Mouse (Mus musculus): ENCODE data around the gene Rbm38.
A peak's percentile ranks its signal among the peaks of the same experiment; 100 is the strongest.

The Rbm38 gene

DNA sequence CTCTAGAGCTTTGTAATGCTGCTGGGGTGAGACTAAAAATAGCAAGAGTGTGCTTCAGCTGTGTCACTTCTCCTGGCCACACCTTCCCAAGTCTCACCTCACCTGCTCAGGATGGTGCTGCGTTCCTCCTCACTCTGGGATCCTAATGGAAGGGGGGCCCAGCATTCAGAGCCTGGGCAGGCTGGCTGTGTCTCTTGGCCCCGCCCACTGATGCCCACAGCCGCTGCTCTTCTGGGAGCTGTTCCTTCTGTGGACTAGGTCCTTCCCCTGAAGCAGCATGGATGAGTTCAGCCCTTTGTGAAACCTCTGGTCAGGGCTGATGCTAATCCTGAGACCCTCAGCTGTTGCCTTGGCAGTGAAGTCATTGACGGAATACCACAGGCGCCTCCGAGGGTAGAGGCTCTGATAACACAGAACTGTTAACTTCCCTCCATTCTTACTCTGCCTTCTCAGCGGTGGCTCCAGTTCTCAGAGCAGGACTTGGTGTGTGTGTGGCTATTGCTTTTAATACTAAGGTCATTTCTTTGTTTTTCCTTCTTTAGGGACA lies 5.5 kb upstream of the Rbm38 start:
- DNase-seq (ENCODE audit: low spot score): peak; percentile 30

GRCm38 (mm10) chr2:173017940-173018339 lies 2.4 kb upstream of the Rbm38 start:
- peak; percentile 30 for DNase-seq (ENCODE audit: low spot score)

DNA sequence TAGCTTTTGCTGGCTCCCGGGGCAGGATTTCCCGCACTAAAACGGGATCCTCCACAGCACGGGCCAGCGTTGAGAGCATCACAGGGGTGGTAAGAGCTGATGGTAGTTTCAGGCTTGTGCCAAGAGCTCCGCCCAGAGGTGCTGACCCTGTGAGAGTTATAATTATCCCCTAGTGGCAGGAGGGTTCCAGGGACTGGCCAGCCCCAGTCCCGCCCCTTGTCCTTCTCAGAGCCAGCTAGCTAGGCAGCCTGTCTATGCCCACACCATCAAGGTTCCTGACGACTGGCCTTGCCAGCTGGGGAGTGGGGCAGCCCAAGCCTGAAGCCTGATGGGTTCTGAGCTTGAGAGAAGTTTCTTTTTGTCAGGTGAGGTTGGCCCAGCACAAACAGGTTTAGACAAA lies 1.7 kb upstream of the Rbm38 start:
- no peak for DNase-seq (ENCODE audit: low spot score)

DNA sequence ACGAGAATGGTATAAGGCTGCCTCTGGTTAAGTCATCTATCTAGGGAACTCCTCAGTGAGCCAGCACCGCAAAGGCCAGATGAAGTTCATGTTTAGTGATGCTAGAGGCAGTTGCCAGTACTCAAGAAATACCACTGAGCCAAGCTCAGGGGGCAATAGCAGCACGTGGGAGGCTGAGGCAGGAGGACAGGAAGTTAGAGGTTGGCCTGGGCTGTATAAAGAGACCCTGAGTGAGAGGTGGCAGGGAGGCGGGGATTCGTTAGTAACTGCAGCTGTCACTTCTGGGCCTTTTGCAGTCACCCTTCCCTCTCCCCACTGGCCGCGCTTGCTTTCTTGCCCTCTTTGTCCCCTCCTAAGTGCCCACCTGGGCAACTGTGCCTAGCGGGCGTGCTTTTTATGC lies 976 bp upstream of the Rbm38 start:
- no peak for DNase-seq (ENCODE audit: low spot score)

GRCm38 (mm10) chr2:173019790-173020189 lies 508 bp upstream of the Rbm38 start:
- peak; percentile 68 for DNase-seq (ENCODE audit: low spot score)

DNA sequence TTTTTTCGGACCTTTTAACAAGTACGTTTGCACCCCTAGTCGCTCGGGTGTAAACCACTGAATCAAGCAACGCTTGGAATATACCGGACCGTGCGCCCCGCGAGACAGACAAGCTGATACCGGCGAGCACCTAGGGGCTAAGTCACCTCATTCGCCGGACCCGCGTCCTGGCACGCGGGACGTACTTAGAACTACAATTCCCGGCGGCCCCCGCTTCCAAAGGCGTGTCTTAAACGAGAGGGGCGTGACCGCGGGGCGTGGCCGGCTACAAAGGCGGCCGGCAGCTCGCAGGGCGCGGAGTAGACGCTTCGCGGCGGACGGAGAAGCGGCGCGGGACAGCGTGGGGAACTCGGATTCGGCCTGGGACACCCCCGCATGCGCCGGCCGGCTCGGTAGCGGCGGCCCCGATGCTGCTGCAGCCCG lies 1.3 kb downstream of the Rbm38 start:
- DNase-seq (ENCODE audit: low spot score): peak; percentile 86

DNA sequence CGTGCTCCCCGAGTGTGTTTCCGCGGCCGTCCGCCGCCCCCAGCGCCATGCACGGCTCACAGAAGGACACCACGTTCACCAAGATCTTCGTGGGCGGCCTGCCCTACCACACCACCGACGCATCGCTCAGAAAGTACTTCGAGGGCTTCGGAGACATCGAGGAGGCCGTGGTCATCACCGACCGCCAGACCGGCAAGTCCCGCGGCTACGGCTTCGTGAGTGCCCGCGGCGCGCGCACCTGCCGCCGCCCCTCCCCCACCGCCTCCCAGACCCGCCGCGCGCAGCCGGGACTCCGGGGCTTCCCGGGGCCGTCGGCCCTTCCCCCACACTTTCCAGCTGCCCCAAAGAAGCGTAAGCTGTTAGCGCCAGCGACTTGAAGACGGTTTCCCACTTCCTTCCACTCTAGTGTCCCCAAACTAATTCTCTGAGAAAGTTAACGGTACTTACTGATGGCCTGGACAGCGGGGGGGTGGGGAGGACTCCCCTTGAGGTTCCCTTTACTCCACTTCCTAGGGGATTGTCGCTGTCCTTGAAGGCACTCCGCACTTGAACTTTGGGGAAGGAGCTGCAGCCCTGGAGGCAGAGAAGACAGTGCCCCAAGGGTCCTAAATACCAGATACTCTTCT lies 1.9 kb downstream of the Rbm38 start:
- DNase-seq (ENCODE audit: low spot score): peak; percentile 25

GRCm38 (mm10) chr2:173022813-173023212 lies 2.5 kb downstream of the Rbm38 start:
- DNase-seq (ENCODE audit: low spot score): no peak

DNA sequence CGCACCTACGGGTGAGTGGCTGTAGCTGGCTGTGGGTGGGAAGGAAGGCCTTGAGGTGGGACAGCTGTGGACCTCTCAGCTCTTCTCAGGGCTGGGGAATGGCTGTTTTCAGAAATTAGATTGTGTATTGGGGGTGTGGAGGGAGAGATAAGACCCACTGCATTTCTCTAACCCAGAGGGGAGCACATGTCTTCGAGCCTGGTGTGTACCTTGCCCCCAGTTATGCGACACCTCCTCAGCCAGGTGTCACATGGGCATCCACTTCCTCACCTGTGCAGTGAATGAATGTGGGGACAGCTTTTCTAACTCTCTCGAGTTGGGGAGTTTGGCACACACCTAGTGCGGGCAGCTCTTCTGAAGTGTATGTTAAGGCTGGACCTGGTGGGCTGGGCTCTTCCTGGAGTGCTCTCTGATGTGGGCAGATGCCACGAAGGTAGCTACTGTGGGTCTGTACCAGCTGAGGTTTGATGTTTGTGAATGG lies 3.1 kb downstream of the Rbm38 start:
- no peak for DNase-seq (ENCODE audit: low spot score)

DNA sequence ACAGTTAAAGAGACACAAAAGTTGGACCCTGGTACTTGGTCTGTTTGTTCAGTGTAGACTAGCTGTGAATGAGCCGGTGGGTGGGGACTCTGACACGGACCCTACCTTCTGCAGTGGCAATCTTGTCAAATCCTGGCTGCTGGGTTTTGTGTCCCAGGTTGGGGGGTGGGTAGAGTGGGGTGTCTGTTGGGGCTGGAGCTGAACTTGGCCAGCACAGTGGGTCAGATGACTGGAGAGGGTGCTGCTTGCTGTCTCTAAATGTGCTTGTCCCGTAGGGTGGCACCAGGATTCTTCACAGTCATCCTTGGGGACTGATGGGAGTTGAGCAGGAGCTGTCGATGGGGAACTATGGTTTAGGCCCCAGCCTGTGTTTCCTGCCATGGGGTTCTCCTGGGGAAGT lies 3.7 kb downstream of the Rbm38 start:
- DNase-seq (ENCODE audit: low spot score): no peak

- DNase-seq (ENCODE audit: low spot score): no peak
Observed at GRCm38 (mm10) chr2:173024392-173024791, 4.1 kb downstream of the Rbm38 start.

DNA sequence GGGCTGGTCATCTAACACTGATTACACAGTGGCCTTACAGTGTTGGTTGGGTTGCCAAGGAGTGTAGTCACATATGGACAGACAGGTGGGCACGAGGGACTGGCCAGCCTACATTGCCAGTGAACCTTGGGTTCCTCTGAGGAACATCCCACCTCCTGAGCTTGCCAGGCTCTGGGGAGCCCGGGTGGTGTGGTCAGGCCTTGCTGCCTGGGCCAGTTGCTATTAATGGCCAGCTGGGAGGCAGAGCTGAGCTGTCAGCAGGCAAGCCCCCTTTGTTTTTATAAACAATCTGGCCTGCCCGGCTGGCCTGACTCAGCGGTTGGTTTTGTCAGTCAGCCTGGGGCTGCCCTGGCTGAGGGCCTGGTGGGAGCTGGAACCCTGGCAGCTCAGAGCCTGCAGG lies 4.6 kb downstream of the Rbm38 start:
- DNase-seq (ENCODE audit: low spot score): no peak

- no peak for DNase-seq (ENCODE audit: low spot score)
Observed at GRCm38 (mm10) chr2:173026286-173026685, 6.0 kb downstream of the Rbm38 start.

- no peak for DNase-seq (ENCODE audit: low spot score)
Observed at GRCm38 (mm10) chr2:173026688-173027131, 6.4 kb downstream of the Rbm38 start.

- no peak for DNase-seq (ENCODE audit: low spot score)
Observed at GRCm38 (mm10) chr2:173027169-173027823, 7.0 kb downstream of the Rbm38 start.

DNA sequence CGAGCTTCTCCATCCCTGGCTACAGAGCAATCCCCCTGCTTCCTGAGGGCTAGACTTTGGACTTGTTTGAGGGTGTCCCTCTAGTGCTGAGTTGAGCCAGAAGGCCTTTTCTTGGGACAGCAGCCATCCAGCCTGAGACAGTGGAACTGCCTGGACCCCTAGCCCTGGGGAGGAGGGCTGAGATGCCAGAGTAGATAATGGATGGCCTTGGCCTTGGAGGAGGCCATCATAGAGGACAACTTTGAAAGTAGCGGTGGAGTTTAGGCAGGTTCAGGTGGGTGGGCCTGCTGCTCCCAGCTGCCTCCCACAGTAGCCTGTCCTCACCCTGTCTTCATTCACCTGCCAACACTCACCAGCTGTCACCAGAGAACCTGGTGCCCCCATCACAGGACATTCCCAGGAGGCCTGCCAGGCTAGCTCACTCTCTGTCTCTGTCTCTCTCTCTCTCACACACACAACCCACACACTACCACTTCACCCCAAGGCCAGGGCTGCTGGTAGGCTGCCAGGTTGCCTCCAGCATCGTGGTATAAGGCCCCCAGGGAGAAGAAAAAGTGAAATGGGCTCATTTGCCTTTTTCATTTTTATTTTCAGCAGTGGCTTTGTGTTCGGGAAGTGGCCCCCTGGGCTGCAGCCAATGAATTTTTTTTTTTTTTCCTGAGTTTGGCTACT lies 7.7 kb downstream of the Rbm38 start:
- peak; percentile 70 for DNase-seq (ENCODE audit: low spot score)

- DNase-seq (ENCODE audit: low spot score): no peak
Observed at GRCm38 (mm10) chr2:173028508-173029031, 8.3 kb downstream of the Rbm38 start.

DNA sequence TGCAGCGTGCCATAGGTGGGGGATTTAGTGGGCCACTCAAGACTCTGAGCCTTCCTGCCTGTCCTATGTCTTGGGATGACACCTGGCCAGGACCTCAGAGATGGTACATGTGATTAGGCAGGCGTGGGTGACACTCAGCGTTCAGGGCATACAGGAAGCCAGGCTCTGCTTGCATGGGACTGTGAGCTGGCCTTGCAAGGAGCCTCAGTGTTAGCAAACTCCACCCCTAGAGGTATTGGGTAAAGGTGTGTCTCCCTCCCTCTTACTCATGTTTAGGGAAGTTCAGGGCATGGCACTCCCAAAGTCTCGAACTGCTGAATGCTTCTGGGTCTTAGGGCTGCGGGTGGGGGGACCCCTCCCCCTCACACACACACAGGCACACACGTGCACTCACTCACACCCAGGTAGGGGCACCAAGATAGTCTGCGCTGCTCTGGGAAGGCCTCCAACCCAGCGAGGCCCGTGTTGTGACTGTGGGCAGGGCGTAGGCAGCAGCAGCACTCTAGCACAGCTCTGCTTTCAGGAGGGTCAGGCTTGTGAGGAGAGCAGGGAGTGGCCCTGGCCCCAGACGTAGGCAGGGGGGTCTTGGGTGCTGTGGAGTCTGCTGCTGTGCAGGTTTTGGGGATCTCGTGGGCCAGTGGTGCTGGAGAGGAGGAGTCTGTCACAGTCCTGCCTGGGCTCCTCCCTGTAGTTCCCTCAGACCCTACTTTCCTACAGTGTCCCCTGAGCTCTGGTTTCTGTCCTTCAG lies 10.5 kb downstream of the Rbm38 start:
- DNase-seq (ENCODE audit: low spot score): no peak

GRCm38 (mm10) chr2:173033531-173033930 lies 13.2 kb downstream of the Rbm38 start:
- DNase-seq (ENCODE audit: low spot score): no peak

DNA sequence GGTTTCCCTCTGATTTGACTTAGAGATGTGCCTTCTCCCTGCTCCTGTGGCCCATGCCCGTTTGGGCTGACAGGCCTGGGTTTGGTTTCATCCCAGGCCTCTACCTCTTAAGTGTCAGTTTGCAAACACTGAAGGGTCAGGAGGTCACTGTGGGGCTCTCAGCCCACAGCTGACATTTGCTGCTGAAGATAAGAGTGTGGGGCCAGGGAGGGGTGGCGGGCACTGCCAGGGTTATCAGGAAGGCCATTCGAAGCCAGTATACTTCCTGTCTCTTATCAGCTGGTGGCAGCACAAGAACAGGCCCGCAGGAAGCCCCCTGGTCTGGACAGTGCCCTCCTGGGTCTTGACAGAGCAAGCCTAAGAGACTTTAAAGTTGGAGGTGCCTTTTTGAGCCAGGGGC lies 14.7 kb downstream of the Rbm38 start:
- no peak for DNase-seq (ENCODE audit: low spot score)

DNA sequence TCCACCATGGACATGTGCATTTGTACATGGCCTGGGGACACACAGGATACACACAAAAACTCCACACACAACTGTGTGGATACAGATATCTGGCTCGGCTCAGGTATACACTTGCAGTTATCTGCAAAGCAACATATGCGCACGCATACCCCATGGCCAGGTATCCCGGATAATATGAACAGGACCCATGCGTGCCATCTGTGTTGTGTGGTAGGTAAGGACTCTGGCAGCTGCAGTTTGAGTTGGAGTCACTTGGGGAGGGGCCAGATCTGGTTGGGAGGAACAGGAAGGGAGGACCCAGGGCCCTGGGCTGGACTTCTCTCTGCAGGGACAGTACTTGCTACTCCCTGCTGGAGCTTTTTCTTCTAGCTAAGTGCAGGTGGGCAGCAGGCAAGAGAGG lies 15.4 kb downstream of the Rbm38 start:
- DNase-seq (ENCODE audit: low spot score): no peak

DNA sequence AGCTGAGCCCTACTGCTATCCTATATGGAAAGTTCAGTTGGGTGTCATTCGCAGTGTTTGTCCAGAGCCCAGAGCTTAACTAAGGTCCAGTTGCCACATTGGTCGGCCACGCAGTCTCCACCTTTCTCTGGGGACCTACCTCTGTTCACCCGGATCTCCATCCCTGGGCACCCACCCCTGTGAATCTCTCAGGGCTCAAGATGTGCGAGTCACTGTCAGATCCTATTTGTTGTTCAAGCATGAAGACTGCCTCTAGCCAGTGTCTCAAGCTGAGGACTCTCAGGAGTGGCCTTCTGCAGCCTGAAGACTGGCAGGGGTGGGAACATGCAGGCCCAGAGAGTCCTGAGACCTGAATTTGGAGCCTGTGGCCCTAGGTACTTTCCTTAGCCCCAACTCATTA lies 15.8 kb downstream of the Rbm38 start:
- no peak for DNase-seq (ENCODE audit: low spot score)

Data from adipocyte (in vitro differentiated cells).